Mouse (Mus musculus) small intestine, adult 2 months (tissue): ENCODE measurements around the gene Dapl1.

Experiments used
- CTCF ChIP-seq: fragments of 200-500 bp; IDR thresholded peaks from 2 replicates; pipeline ENCODE4 v1.5.1; 2012; ENCODE audit warnings: low read depth, mild to moderate bottlenecking, control low read depth, inconsistent platforms, low read length, moderate library complexity, mixed read lengths; ENCODE audit not compliant: insufficient replicate concordance, insufficient read length; ENCODE audit errors: extremely low read depth
- POLR2A ChIP-seq: fragments of 200-500 bp; IDR thresholded peaks from 2 replicates; pipeline ENCODE4 v1.6.1; 2012; ENCODE audit warnings: low read depth, mild to moderate bottlenecking, control low read depth, inconsistent platforms, low read length, moderate library complexity

DNA sequence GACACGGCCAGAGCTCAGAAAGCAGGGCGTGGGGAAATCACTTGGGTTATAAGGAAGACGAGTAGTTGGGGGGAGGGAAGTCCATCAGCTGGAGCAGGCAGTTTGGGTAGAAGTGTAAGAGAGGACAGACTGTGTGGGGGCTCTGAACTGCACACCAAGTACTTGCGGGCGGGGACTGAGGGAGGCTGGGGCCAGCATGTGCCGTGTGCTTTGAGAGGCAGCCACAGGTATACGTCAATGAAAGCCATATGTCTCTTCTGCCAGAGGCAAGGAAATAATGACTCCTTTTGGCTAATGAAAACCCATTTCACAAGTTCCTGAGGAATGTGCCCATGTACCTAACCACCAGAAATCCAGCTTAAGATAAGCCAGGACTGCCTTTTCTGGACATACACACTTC, 53.6 kb downstream of the Dapl1 start:
- TF ChIP-seq CTCF (no peak), POLR2A (no peak)
